Mouse (Mus musculus) C2C12 (cell line): Measurements from ENCODE around the gene Ccl1.

Source experiments
- CEBPB ChIP-seq: IDR thresholded peaks from one replicate; pipeline ENCODE4 v1.6.1; 2011; ENCODE audit warnings: low read depth, mild to moderate bottlenecking, control low read depth, moderate library complexity
- CTCF ChIP-seq: IDR thresholded peaks from one replicate; pipeline ENCODE4 v1.5.1; 2011; ENCODE audit not compliant: control insufficient read depth, insufficient read depth, insufficient read length
- FOSL1 ChIP-seq: IDR thresholded peaks from one replicate; pipeline ENCODE4 v1.8.0; 2011; ENCODE audit warnings: mild to moderate bottlenecking, low read length; ENCODE audit not compliant: poor library complexity, insufficient read depth, severe bottlenecking
- USF1 ChIP-seq: IDR thresholded peaks from one replicate; pipeline ENCODE4 v1.6.1; 2011; ENCODE audit warnings: low read depth, mild to moderate bottlenecking, control low read depth, moderate library complexity

DNA sequence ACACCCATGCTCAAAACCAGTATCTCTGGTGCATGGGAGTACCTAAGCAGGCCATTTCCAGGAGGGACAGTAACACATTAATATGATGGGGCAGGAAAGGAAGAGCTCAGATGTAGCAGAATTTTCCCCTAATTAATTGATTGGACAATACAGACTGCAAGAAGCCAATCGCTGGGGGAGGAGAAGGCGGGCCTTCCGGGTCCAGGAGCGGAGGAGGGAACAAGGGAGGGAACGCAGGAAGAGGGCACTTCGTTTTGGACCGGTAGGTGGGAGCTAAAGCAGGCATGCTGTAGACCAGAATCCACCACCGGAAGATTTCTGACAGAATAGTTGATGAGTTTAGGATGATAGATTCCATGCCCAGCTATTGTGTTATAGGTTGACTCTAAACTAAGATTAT, 142.2 kb downstream of the Ccl1 start:
- TF ChIP-seq CTCF, result no peak
- TF ChIP-seq FOSL1, result no peak
- TF ChIP-seq USF1, result no peak
- TF ChIP-seq CEBPB, result no peak
